Mouse (Mus musculus) urinary bladder, postnatal 10 days (tissue): ENCODE data around the gene Acbd5.

Source experiments
- DNase-seq: peaks from one replicate; pipeline ENCODE4 v3.0.0; 2022; ENCODE audit warnings: low spot score

The Acbd5 gene

GRCm38 (mm10) chr2:23068894-23069744 lies 1.2 kb downstream of the Acbd5 start:
- peak; percentile 79 for DNase-seq

- DNase-seq: no peak
Measured at GRCm38 (mm10) chr2:23070491-23070890, 2.5 kb downstream of the Acbd5 start.

GRCm38 (mm10) chr2:23071406-23071805 lies 3.4 kb downstream of the Acbd5 start:
- no peak for DNase-seq

- DNase-seq: no peak
Measured at GRCm38 (mm10) chr2:23075846-23076245, 7.9 kb downstream of the Acbd5 start.

- DNase-seq: no peak
Measured at GRCm38 (mm10) chr2:23076783-23077182, 8.8 kb downstream of the Acbd5 start.

GRCm38 (mm10) chr2:23077693-23078092 lies 9.7 kb downstream of the Acbd5 start:
- no peak for DNase-seq

- DNase-seq: no peak
Measured at GRCm38 (mm10) chr2:23078588-23078987, 10.6 kb downstream of the Acbd5 start.

GRCm38 (mm10) chr2:23084540-23084939 lies 16.6 kb downstream of the Acbd5 start:
- no peak for DNase-seq

GRCm38 (mm10) chr2:23092216-23092615 lies 24.2 kb downstream of the Acbd5 start:
- DNase-seq: no peak

- no peak for DNase-seq
Measured at GRCm38 (mm10) chr2:23097028-23097427, 29.1 kb downstream of the Acbd5 start.

GRCm38 (mm10) chr2:23102266-23102665 lies 34.3 kb downstream of the Acbd5 start:
- no peak for DNase-seq

GRCm38 (mm10) chr2:23119573-23119972 lies 51.6 kb downstream of the Acbd5 start:
- DNase-seq: no peak

GRCm38 (mm10) chr2:23155199-23155621 lies 87.2 kb downstream of the Acbd5 start:
- no peak for DNase-seq

GRCm38 (mm10) chr2:23155777-23156607 lies 88.0 kb downstream of the Acbd5 start, which contains the start of the genes Mastl and Yme1l1:
TSS of gene Mastl (minus strand) at chr2:23156024.
TSS of gene Yme1l1 (plus strand) at chr2:23156369.
- peak; percentile 91 for DNase-seq

GRCm38 (mm10) chr2:23156608-23157081 lies 88.7 kb downstream of the Acbd5 start:
- no peak for DNase-seq
